Mouse (Mus musculus): ENCODE measurements around the gene C9.

C9 gene

GRCm38 (mm10) chr15:6469384-6469783, 24.3 kb downstream of the C9 start:
- DNase-seq (ENCODE audit: extremely low read depth, insufficient read length, low spot score) = no peak

- DNase-seq (ENCODE audit: extremely low read depth, insufficient read length, low spot score) = no peak
These were observed 38.4 kb downstream of the C9 start for GRCm38 (mm10) chr15:6483561-6483960.

- peak; percentile 72 for DNase-seq (ENCODE audit: extremely low read depth, insufficient read length, low spot score)
These were observed 47.3 kb downstream of the C9 start for GRCm38 (mm10) chr15:6492386-6492785.

GRCm38 (mm10) chr15:6498396-6499070, 53.4 kb downstream of the C9 start:
- no peak for DNase-seq (ENCODE audit: extremely low read depth, insufficient read length, low spot score)

GRCm38 (mm10) chr15:6500787-6501186, 55.7 kb downstream of the C9 start:
- peak; percentile 25 for DNase-seq (ENCODE audit: extremely low read depth, insufficient read length, low spot score)

GRCm38 (mm10) chr15:6517525-6517924, 72.4 kb downstream of the C9 start:
- DNase-seq (ENCODE audit: extremely low read depth, insufficient read length, low spot score) = no peak

GRCm38 (mm10) chr15:6519417-6520255, 74.5 kb downstream of the C9 start:
- no peak for DNase-seq (ENCODE audit: extremely low read depth, insufficient read length, low spot score)

- DNase-seq (ENCODE audit: extremely low read depth, insufficient read length, low spot score) = no peak
These were observed 75.5 kb downstream of the C9 start for GRCm38 (mm10) chr15:6520505-6521155.

- no peak for DNase-seq (ENCODE audit: extremely low read depth, insufficient read length, low spot score)
These were observed 77.6 kb downstream of the C9 start, which contains the start of gene Fyb for GRCm38 (mm10) chr15:6522653-6523167. Gene Fyb (plus strand): TSS chr15:6522853.

- DNase-seq (ENCODE audit: extremely low read depth, insufficient read length, low spot score) = no peak
These were observed 79.7 kb downstream of the C9 start for GRCm38 (mm10) chr15:6524801-6525200.

- no peak for DNase-seq (ENCODE audit: extremely low read depth, insufficient read length, low spot score)
These were observed 80.3 kb downstream of the C9 start for GRCm38 (mm10) chr15:6525386-6525785.

GRCm38 (mm10) chr15:6533858-6534343, 88.8 kb downstream of the C9 start:
- no peak for DNase-seq (ENCODE audit: extremely low read depth, insufficient read length, low spot score)

GRCm38 (mm10) chr15:6534592-6534991, 89.5 kb downstream of the C9 start:
- DNase-seq (ENCODE audit: extremely low read depth, insufficient read length, low spot score) = no peak

- peak; percentile 37 for DNase-seq (ENCODE audit: extremely low read depth, insufficient read length, low spot score)
These were observed 94.7 kb downstream of the C9 start for GRCm38 (mm10) chr15:6539639-6540338.

Data from 3134 (cell line).